Mouse (Mus musculus) midbrain, embryonic 10.5 days (tissue): ENCODE data around the gene Tnf. TPM values are rescaled to one million over a fixed set of nuclear protein-coding genes. Genes with fewer than 3 reads are reported as not detected.
A peak's percentile ranks its signal among the peaks of the same experiment; 100 is the strongest.

ENCODE experiments used
- DNase-seq: peaks from one replicate; pipeline ENCODE4 v3.0.0-alpha.2; 2017; ENCODE audit warnings: low spot score
- H3K27ac ChIP-seq: fragments of 300-500 bp; sonication (generic); replicated peaks from 2 replicates; pipeline ENCODE4 v1.5.1; 2016; ENCODE audit warnings: mild to moderate bottlenecking
- H3K27me3 ChIP-seq: fragments of 300-500 bp; sonication (generic); 2 replicates; pipeline ENCODE4 v1.6.1; 2016; ENCODE audit warnings: low read depth, mild to moderate bottlenecking; ENCODE audit not compliant: poor library complexity, severe bottlenecking
- H3K36me3 ChIP-seq: fragments of 300-500 bp; sonication (generic); 2 replicates; pipeline ENCODE4 v1.6.1; 2016; ENCODE audit warnings: mild to moderate bottlenecking, moderate library complexity
- H3K4me1 ChIP-seq: fragments of 300-500 bp; sonication (generic); 2 replicates; pipeline ENCODE4 v1.6.1; 2016
- H3K4me3 ChIP-seq: fragments of 300-500 bp; sonication (generic); 2 replicates; pipeline ENCODE4 v1.5.1; 2016; ENCODE audit warnings: mild to moderate bottlenecking, moderate library complexity
- H3K9me3 ChIP-seq: fragments of 300-500 bp; sonication (generic); replicated peaks from 2 replicates; pipeline ENCODE4 v1.6.1; 2016; ENCODE audit warnings: mild to moderate bottlenecking
- WGBS: fragments of 180-500 bp; shearing (Covaris S2); methylation state at CpG from one replicate; pipeline ENCODE4 v1.1.7; 2016; 5-methylcytosine and 5-hydroxymethylcytosine counted together
- polyA plus RNA-seq: library from polyadenylated mRNA; unstranded; fragments of >200 nt; fragmentation: Nextera tagmentation; extraction: Ambion mirVana; gene quantifications from 2 replicates; pipeline ENCODE4 v1.2.1, GENCODE M21; 2016

Gene Tnf
- polyA plus RNA-seq, 1 experiment from 2014 or later, result not detected

GRCm38 (mm10) chr17:35161421-35161820 lies 40.4 kb downstream of the Tnf start:
- Histone ChIP-seq H3K27ac (no peak overlapping the region), H3K27me3 (no peaks in the 10 kb centered on the region), H3K36me3 (peaks cover 70% of the 10 kb centered on the region), H3K9me3 (no peaks in the 10 kb centered on the region), H3K4me1 (peaks cover 30% of the 10 kb centered on the region), H3K4me3 (peak overlapping the region; percentile 92)
- no peak for DNase-seq
- 91% methylated on average over 11 of the region's 11 CpGs for WGBS

- Histone ChIP-seq H3K4me3 (no peak overlapping the region), H3K4me1 (peaks cover 21% of the 10 kb centered on the region), H3K27me3 (no peaks in the 10 kb centered on the region), H3K27ac (no peak overlapping the region), H3K36me3 (peaks cover 88% of the 10 kb centered on the region), H3K9me3 (no peaks in the 10 kb centered on the region)
- no peak for DNase-seq
- 94% methylated on average over 7 of the region's 7 CpGs for WGBS
Measured at GRCm38 (mm10) chr17:35159638-35160037, 42.2 kb downstream of the Tnf start.

DNA sequence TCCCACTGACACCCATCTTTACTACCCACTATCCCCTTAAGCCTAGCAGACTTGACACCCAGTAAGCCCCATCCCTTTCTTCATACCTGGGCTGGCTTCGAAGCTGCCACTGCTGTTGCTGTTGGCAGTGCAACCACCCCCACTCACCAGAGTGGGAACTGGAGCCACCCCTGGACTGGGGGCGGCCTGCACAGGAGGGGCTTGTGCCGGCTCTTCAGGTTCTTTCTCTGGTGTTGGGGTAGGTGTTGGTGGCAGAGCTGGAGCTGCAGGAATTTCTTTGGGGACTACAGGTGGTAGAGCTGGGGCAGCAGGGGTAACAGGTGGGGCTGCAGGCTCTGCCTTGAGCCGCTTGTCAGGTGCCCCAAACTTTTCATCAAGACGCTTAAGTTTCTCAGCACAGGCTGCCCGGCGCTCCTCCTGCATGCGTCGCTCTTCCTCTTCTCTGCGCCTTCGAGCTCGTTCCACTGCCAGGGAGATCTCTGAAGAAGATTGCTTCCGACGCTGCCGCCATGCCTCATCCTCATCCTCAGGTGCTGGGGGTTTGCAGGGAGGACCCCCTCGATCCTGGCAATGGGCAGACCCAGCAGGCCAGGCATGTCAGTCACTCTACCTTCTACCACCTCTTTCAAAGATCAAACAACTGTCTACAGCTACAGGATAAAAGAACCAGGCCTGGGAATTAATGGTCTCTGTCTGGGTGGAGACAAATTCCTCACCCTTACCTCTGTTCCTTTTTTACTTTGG lies 42.8 kb downstream of the Tnf start:
- Histone ChIP-seq H3K36me3 (peaks cover 94% of the 10 kb centered on the region), H3K27ac (no peak overlapping the region), H3K4me1 (peaks cover 21% of the 10 kb centered on the region), H3K9me3 (no peaks in the 10 kb centered on the region), H3K27me3 (no peaks in the 10 kb centered on the region), H3K4me3 (no peak overlapping the region)
- 96% methylated on average over 16 of the region's 16 CpGs for WGBS
- no peak for DNase-seq

DNA sequence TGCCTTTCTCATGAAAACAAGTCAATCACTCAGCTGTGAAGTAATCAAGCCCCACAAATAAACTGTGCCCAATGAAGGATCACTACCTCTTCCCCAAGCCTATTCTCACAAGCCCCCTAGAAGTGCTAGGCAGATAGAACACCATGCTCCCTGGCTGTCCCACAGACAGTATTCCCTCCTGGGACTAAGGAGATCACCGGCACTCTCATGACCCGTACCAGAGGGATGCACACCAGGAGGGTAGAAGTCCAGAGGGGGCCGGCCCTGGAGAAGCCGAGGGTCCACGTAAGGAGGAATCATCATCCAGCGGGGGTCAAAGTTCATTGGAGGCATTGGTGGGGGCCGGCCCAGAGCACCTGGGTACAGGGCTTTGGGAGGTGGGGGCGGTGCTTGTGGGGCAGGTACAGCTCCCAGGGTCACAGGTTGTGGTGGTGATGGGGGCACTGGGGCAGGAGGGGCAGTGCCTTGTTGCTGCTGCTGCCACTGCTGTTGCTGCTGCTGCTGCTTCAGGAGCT lies 44.1 kb downstream of the Tnf start:
- H3K9me3 ChIP-seq, result no peaks in the 10 kb centered on the region
- no peak for DNase-seq
- H3K27me3 ChIP-seq, result no peaks in the 10 kb centered on the region
- peaks cover 14% of the 10 kb centered on the region for H3K4me1 ChIP-seq
- peaks cover 100% of the 10 kb centered on the region for H3K36me3 ChIP-seq
- 88% methylated on average over 8 of the region's 8 CpGs for WGBS
- no peak overlapping the region for H3K27ac ChIP-seq
- no peak overlapping the region for H3K4me3 ChIP-seq

- H3K9me3 ChIP-seq, result no peaks in the 10 kb centered on the region
- no peak overlapping the region for H3K4me3 ChIP-seq
- WGBS, result 93% methylated on average over 8 of the region's 8 CpGs
- no peak overlapping the region for H3K27ac ChIP-seq
- no peaks in the 10 kb centered on the region for H3K27me3 ChIP-seq
- no peak for DNase-seq
- H3K36me3 ChIP-seq, result peaks cover 100% of the 10 kb centered on the region
- H3K4me1 ChIP-seq, result peaks cover 9% of the 10 kb centered on the region
Measured at GRCm38 (mm10) chr17:35157254-35157653, 44.6 kb downstream of the Tnf start.

GRCm38 (mm10) chr17:35156461-35157200 lies 45.2 kb downstream of the Tnf start:
- peaks cover 100% of the 10 kb centered on the region for H3K36me3 ChIP-seq
- no peaks in the 10 kb centered on the region for H3K27me3 ChIP-seq
- no peak overlapping the region for H3K27ac ChIP-seq
- H3K4me1 ChIP-seq, result peaks cover 3% of the 10 kb centered on the region; the same call in 1 of the 2 replicates
- no peaks in the 10 kb centered on the region for H3K9me3 ChIP-seq
- WGBS, result 92% methylated on average over 33 of the region's 33 CpGs
- no peak for DNase-seq
- peak overlapping the region; percentile 9; the same call in 1 of the 2 replicates for H3K4me3 ChIP-seq

DNA sequence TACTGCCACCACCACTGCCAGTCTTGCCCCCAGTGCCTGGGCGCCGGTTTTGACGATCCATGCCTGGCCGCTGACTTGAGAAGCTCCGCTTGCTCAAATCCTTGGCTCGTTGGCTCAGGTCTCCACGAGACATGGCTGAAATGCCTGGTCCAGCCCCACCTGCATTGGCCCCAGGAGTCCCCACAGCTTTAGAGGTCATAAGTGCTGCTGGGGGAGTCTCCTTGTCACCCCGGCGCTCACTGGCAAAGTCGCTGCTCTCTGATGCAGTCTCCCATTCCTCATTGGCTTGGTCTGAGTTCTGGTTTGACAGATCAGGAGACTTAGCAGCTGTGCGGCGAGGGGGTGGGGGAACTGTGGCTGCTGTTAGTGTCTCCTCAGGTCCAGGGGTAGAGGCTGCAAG lies 46.4 kb downstream of the Tnf start:
- H3K9me3 ChIP-seq, result no peaks in the 10 kb centered on the region
- WGBS, result 93% methylated on average over 12 of the region's 12 CpGs
- no peak overlapping the region for H3K27ac ChIP-seq
- H3K36me3 ChIP-seq, result peaks cover 99% of the 10 kb centered on the region
- no peak for DNase-seq
- no peaks in the 10 kb centered on the region for H3K4me1 ChIP-seq
- peak overlapping the region; percentile 4; the same call in 1 of the 2 replicates for H3K4me3 ChIP-seq
- H3K27me3 ChIP-seq, result no peaks in the 10 kb centered on the region

- WGBS, result 82% methylated on average over 7 of the region's 7 CpGs
- DNase-seq, result no peak
- H3K4me1 ChIP-seq, result no peaks in the 10 kb centered on the region
- H3K9me3 ChIP-seq, result no peaks in the 10 kb centered on the region
- H3K4me3 ChIP-seq, result no peak overlapping the region
- H3K27me3 ChIP-seq, result no peaks in the 10 kb centered on the region
- H3K27ac ChIP-seq, result no peak overlapping the region
- peaks cover 99% of the 10 kb centered on the region for H3K36me3 ChIP-seq
Measured at GRCm38 (mm10) chr17:35154616-35155015, 47.2 kb downstream of the Tnf start.

GRCm38 (mm10) chr17:35153931-35154330 lies 47.9 kb downstream of the Tnf start:
- Histone ChIP-seq H3K27ac (no peak overlapping the region), H3K9me3 (no peaks in the 10 kb centered on the region), H3K27me3 (no peaks in the 10 kb centered on the region), H3K4me3 (no peak overlapping the region), H3K36me3 (peaks cover 99% of the 10 kb centered on the region), H3K4me1 (no peaks in the 10 kb centered on the region)
- no peak for DNase-seq
- 88% methylated on average over 4 of the region's 4 CpGs for WGBS

DNA sequence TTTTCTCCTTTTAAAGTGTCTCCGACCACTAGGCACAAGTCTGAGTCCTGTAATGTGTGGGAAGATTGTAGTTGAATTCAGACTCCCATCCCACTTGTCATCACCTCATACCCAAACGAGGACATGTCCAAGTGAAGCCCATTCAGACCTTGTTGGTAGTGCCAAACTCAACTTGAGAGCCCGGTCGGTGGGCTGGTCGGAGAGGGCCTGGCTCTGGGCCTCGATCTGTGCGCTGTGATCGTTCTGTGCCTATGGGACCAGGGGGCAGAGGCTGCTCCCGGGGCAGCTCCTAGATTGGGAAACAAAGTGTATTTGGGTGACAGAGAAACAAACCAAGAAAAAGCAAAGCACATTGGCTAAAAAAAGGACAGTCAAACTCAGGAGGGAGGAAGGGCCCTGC lies 48.7 kb downstream of the Tnf start:
- H3K4me1 ChIP-seq, result no peaks in the 10 kb centered on the region
- 92% methylated on average over 9 of the region's 9 CpGs for WGBS
- H3K27ac ChIP-seq, result no peak overlapping the region
- no peaks in the 10 kb centered on the region for H3K9me3 ChIP-seq
- DNase-seq, result no peak
- no peak overlapping the region for H3K4me3 ChIP-seq
- no peaks in the 10 kb centered on the region for H3K27me3 ChIP-seq
- peaks cover 99% of the 10 kb centered on the region for H3K36me3 ChIP-seq

GRCm38 (mm10) chr17:35152121-35152520 lies 49.7 kb downstream of the Tnf start:
- H3K4me1 ChIP-seq, result no peaks in the 10 kb centered on the region
- H3K27ac ChIP-seq, result no peak overlapping the region
- H3K4me3 ChIP-seq, result no peak overlapping the region
- H3K27me3 ChIP-seq, result no peaks in the 10 kb centered on the region
- WGBS, result 93% methylated on average over 4 of the region's 4 CpGs
- no peaks in the 10 kb centered on the region for H3K9me3 ChIP-seq
- no peak for DNase-seq
- H3K36me3 ChIP-seq, result peaks cover 99% of the 10 kb centered on the region
